Comparison of ENCODE assay signal across 9 mouse cellular contexts in the genomic region with DNA sequence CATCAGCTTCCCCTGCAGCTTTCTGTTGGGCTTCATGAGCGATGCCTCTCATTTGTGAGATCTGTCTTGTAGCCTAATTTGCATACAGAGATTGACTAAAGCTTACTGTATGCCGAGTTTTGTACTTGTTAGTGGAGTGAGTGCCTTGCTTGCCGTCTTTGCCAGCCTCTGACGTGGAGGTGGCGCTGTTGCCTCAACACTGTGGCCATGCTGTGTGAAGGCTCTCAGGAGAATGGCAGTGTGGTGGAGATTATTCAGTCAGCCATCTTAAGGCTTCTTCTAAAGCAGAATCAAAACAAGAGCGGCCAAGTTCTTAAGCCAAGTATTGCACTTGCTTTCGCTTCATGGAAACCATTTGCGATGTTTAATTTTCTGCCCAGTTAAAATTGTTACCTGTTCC. TPM values are rescaled to one million over a fixed set of nuclear protein-coding genes. Genes with fewer than 3 reads are reported as not detected.
A peak's percentile ranks its signal among the peaks of the same experiment; 100 is the strongest.
DNase-seq lines count a peak whose midpoint lies in the region; ATAC-seq and TF ChIP-seq lines count a peak whose summit lies in the region.
"Had no signal": no experiment of that assay in that cellular context is flagged by ENCODE, and none has a peak within 500 bp of the region (broad histone marks: within the 10 kb centered on the region; RNA-seq: fewer than 3 reads in every experiment).

No protein-coding gene starts in this region.

- WGBS in spleen, adult 2 months, result 70% methylated on average over 8 of the region's 8 CpGs
- 76% methylated on average over 8 of the region's 8 CpGs for WGBS in neural tube, embryonic 15.5 days

- no peaks in the 10 kb centered on the region for H3K4me1 ChIP-seq in spleen, adult 2 months (ENCODE audit: control insufficient read depth, insufficient read depth, insufficient read length)
- H3K4me1 ChIP-seq in neural tube, embryonic 15.5 days, result peaks cover 37% of the 10 kb centered on the region

- H3K9me3 ChIP-seq in neural tube, embryonic 15.5 days (replicated peaks), result no peaks in the 10 kb centered on the region
- H3K9me3 ChIP-seq: heart, embryonic 15.5 days had no signal

- peak; percentile 40 for DNase-seq in cerebellum, adult 11-12 months
- no peak for DNase-seq in cerebellum, adult 9-10 months
- peak; percentile 2 to 4 for DNase-seq in spleen, adult 2 months (ENCODE audit: low read depth in 1 of 2, low spot score in 2 of 2)
- no peak for DNase-seq in spleen, postnatal 14 days (ENCODE audit: low spot score in 2 of 2)
- DNase-seq in kidney, postnatal 10 days, result peak; percentile 60
- peak; percentile 74 to 80 for DNase-seq in right cerebral cortex, postnatal 10 days (ENCODE audit: low spot score in 2 of 2)
- no peak for DNase-seq in embryo, embryonic 11 days

- no peak for TF ChIP-seq POLR2A in spleen, adult 2 months (IDR thresholded peaks at IDR 0.05; ENCODE audit: low read depth, low read length)

- H3K27me3 ChIP-seq in spleen, adult 2 months (ENCODE audit: control insufficient read depth, insufficient read depth, low read length), result no peaks in the 10 kb centered on the region
- no peaks in the 10 kb centered on the region for H3K27me3 ChIP-seq in neural tube, embryonic 15.5 days (replicated peaks)
- H3K27me3 ChIP-seq: heart, embryonic 15.5 days had no signal

- no peak overlapping the region for H3K4me3 ChIP-seq in spleen, adult 2 months (ENCODE audit: extremely low read depth, insufficient read depth, insufficient read length)
- H3K4me3 ChIP-seq in neural tube, embryonic 15.5 days (replicated peaks), result no peak overlapping the region
- H3K4me3 ChIP-seq: heart, embryonic 15.5 days had no signal

- H3K4me2 ChIP-seq in neural tube, embryonic 15.5 days, result no peak overlapping the region
- H3K4me2 ChIP-seq: heart, embryonic 15.5 days had no signal

- H3K36me3 ChIP-seq in spleen, adult 2 months (ENCODE audit: control insufficient read depth, insufficient read depth, low read length), result no peaks in the 10 kb centered on the region
- peaks cover 4% of the 10 kb centered on the region for H3K36me3 ChIP-seq in neural tube, embryonic 15.5 days

- H3K9ac ChIP-seq in neural tube, embryonic 15.5 days (replicated peaks), result no peak overlapping the region
- H3K9ac ChIP-seq: heart, embryonic 15.5 days had no signal

- no peak overlapping the region for H3K27ac ChIP-seq in spleen, adult 2 months (ENCODE audit: insufficient read depth, low read length)
- no peak overlapping the region for H3K27ac ChIP-seq in neural tube, embryonic 15.5 days (replicated peaks)
- H3K27ac ChIP-seq: heart, embryonic 15.5 days had no signal

- no peak for ATAC-seq in neural tube, embryonic 15.5 days (ENCODE audit: low FRiP score)

- TF ChIP-seq CTCF in spleen, adult 2 months (IDR thresholded peaks at IDR 0.05; ENCODE audit: extremely low read depth, insufficient read depth, insufficient read length, insufficient replicate concordance), result peak; percentile 14; the same call in 1 of the 2 replicates

RNA-seq across cellular contexts. Expression of a gene that starts 59.6 kb away (rescaled TPM):
- 5.9 and 6.3 TPM in 2 replicates for polyA plus RNA-seq in spleen, adult 2 months (2012; rRNA removed)
- polyA plus RNA-seq in neural tube, embryonic 15.5 days (2015; fragmentation: Nextera tagmentation; extraction: Ambion mirVana), result 79.6 and 84.8 TPM in 2 replicates

Comparison
In these comparisons a context has a peak if more than half of its experiments do, and no peak if none do; other contexts are left out.
1. DNase-seq: peak in cerebellum, adult 11-12 months (single experiment), spleen, adult 2 months (2 of 2), kidney, postnatal 10 days (single experiment) and right cerebral cortex, postnatal 10 days (2 of 2); none in cerebellum, adult 9-10 months (single experiment), spleen, postnatal 14 days (0 of 2) and embryo, embryonic 11 days (single experiment).
2. RNA of a gene that starts 59.6 kb away (polyA plus RNA-seq): 79.6 to 84.8 TPM in neural tube, embryonic 15.5 days; 5.9 to 6.3 TPM in spleen, adult 2 months; every median in the first group is over 10 times any median in the second.